Mouse (Mus musculus) mouse trophoblast stem cell (cell line): ENCODE data around the gene Dtx3.
"Not testable (repeated sequence)": the region's sequence is repeated elsewhere in the genome, so short reads cannot be mapped to it uniquely, and the experiment has no call there.

Experiments
- in situ Hi-C, 2 experiments: fragments of 300-500 bp; cut with MseI, MboI; formaldehyde crosslinking; loops; 2 replicates in 1 of 2; 3 replicates in 1 of 2; pipeline ENCODE4 v1.15.1; 2025

Gene Dtx3

GRCm38 (mm10) chr10:127167614-127168192, 27.8 kb downstream of the Dtx3 start:
- in situ Hi-C loops = no loop called here

GRCm38 (mm10) chr10:127166771-127167613, 28.5 kb downstream of the Dtx3 start:
- in situ Hi-C loops = no loop called here

GRCm38 (mm10) chr10:127166404-127166715, 29.2 kb downstream of the Dtx3 start:
- in situ Hi-C loops = no loop called here

- in situ Hi-C loops = no loop called here
Measured at GRCm38 (mm10) chr10:127165654-127166403, 29.7 kb downstream of the Dtx3 start.

GRCm38 (mm10) chr10:127165354-127165653, 30.2 kb downstream of the Dtx3 start:
- in situ Hi-C loops = no loop called here

- in situ Hi-C loops = no loop called here
Measured at GRCm38 (mm10) chr10:127164631-127165353, 30.7 kb downstream of the Dtx3 start, which contains the start of gene B4galnt1. Gene B4galnt1, plus strand, starts transcription at chr10:127165225.

GRCm38 (mm10) chr10:127164190-127164589, 31.3 kb downstream of the Dtx3 start:
- in situ Hi-C loops = no loop called here

GRCm38 (mm10) chr10:127162771-127163261, 32.7 kb downstream of the Dtx3 start:
- in situ Hi-C loops = not testable (repeated sequence)

GRCm38 (mm10) chr10:127160728-127161127, 34.8 kb downstream of the Dtx3 start:
- in situ Hi-C loops = no loop called here

- in situ Hi-C loops = no loop called here
Measured at GRCm38 (mm10) chr10:127160081-127160480, 35.4 kb downstream of the Dtx3 start.

- in situ Hi-C loops = no loop called here
Measured at GRCm38 (mm10) chr10:127158471-127158870, 37.1 kb downstream of the Dtx3 start.

GRCm38 (mm10) chr10:127156511-127156910, 39.0 kb downstream of the Dtx3 start:
- in situ Hi-C loops = no loop called here

GRCm38 (mm10) chr10:127156089-127156488, 39.4 kb downstream of the Dtx3 start:
- in situ Hi-C loops = no loop called here

- in situ Hi-C loops = no loop called here
Measured at GRCm38 (mm10) chr10:127154652-127155051, 40.9 kb downstream of the Dtx3 start.

GRCm38 (mm10) chr10:127154241-127154640, 41.3 kb downstream of the Dtx3 start:
- in situ Hi-C loops = no loop called here

- in situ Hi-C loops = no loop called here
Measured at GRCm38 (mm10) chr10:127153323-127153722, 42.2 kb downstream of the Dtx3 start.

- in situ Hi-C loops = not testable (repeated sequence)
Measured at GRCm38 (mm10) chr10:127152556-127152955, 43.0 kb downstream of the Dtx3 start.

- in situ Hi-C loops = not testable (repeated sequence)
Measured at GRCm38 (mm10) chr10:127151233-127151632, 44.3 kb downstream of the Dtx3 start.

GRCm38 (mm10) chr10:127150471-127150872, 45.1 kb downstream of the Dtx3 start:
- in situ Hi-C loops = no loop called here

GRCm38 (mm10) chr10:127147135-127147534, 48.4 kb downstream of the Dtx3 start:
- in situ Hi-C loops = no loop called here

- in situ Hi-C loops = no loop called here
Measured at GRCm38 (mm10) chr10:127145303-127145702, 50.2 kb downstream of the Dtx3 start.

GRCm38 (mm10) chr10:127144536-127144935, 51.0 kb downstream of the Dtx3 start:
- in situ Hi-C loops = no loop called here
